In the genomic region with DNA sequence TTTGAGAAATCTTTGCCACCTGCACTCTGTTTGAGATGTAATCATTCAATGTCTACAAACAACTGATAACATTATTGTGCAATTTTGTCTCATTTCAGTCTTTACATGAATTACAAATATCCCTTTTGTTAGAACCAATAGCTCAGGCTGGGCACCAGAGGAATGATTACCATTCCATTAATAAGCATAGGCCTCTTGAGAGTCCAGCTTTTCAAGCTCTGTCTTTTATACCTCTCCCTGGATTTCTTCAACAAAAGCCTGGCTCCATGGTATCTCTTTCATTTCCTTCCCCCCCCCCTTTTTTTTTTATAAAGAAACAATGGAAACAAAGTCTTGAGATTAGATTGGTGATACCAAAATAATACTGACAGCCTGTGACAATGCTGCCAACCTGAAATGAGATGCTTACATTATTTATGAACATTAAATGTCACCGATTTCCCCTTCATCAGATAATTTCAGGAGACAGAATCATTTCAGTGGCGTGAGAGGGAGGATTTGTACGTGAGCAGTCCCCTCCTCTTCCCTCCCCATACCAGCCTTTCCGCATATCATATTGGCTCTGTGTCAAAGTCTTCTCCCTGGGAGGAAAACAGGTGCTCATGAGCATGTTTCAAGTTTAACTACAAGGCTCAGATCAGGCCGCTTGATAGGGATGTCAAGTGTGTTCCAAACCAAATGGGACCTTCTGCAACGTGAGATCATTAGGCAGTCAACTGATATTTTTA, we compare ENCODE assay signal across 19 mouse cellular contexts.
A peak's percentile ranks its signal among the peaks of the same experiment; 100 is the strongest.
DNase-seq lines count a peak whose midpoint lies in the region; ATAC-seq and TF ChIP-seq lines count a peak whose summit lies in the region.
"Had no signal": no experiment of that assay in that cellular context is flagged by ENCODE, and none has a peak within 500 bp of the region (broad histone marks: within the 10 kb centered on the region; RNA-seq: fewer than 3 reads in every experiment).

No protein-coding gene starts in this region.

- H3K9ac ChIP-seq in forebrain, embryonic 12.5 days: no peak overlapping the region
- no peak overlapping the region for H3K9ac ChIP-seq in forebrain, embryonic 15.5 days (replicated peaks)
- H3K9ac ChIP-seq in hindbrain, postnatal 0 days (replicated peaks; ENCODE audit: low read length): no peak overlapping the region
- no peak overlapping the region for H3K9ac ChIP-seq in midbrain, postnatal 0 days (replicated peaks; ENCODE audit: low read length, poor library complexity, severe bottlenecking)
- H3K9ac ChIP-seq: liver, postnatal 0 days had no signal

- H3K9me3 ChIP-seq in forebrain, embryonic 12.5 days: no peaks in the 10 kb centered on the region
- H3K9me3 ChIP-seq in forebrain, embryonic 10.5 days: no peaks in the 10 kb centered on the region
- H3K9me3 ChIP-seq in forebrain, embryonic 15.5 days: no peaks in the 10 kb centered on the region
- H3K9me3 ChIP-seq in hindbrain, postnatal 0 days (ENCODE audit: low read length): no peaks in the 10 kb centered on the region
- no peaks in the 10 kb centered on the region for H3K9me3 ChIP-seq in midbrain, postnatal 0 days (ENCODE audit: low read length)

- H3K27ac ChIP-seq in forebrain, embryonic 12.5 days: no peak overlapping the region
- no peak overlapping the region for H3K27ac ChIP-seq in forebrain, embryonic 10.5 days
- H3K27ac ChIP-seq in forebrain, embryonic 15.5 days (replicated peaks): 0 out of 2 replicates have a peak overlapping the region, but pooled peaks have one; percentile 2
- no peak overlapping the region for H3K27ac ChIP-seq in hindbrain, postnatal 0 days
- H3K27ac ChIP-seq in midbrain, postnatal 0 days (ENCODE audit: low read depth, low read length): no peak overlapping the region

- no peaks in the 10 kb centered on the region for H3K36me3 ChIP-seq in forebrain, embryonic 12.5 days (replicated peaks)
- H3K36me3 ChIP-seq in forebrain, embryonic 10.5 days (replicated peaks): no peaks in the 10 kb centered on the region
- no peaks in the 10 kb centered on the region for H3K36me3 ChIP-seq in forebrain, embryonic 15.5 days
- H3K36me3 ChIP-seq in hindbrain, postnatal 0 days (ENCODE audit: insufficient read depth, low read length): no peaks in the 10 kb centered on the region
- H3K36me3 ChIP-seq in midbrain, postnatal 0 days (ENCODE audit: insufficient read depth, low read length): no peaks in the 10 kb centered on the region

- H3K4me1 ChIP-seq in forebrain, embryonic 12.5 days: peaks cover 5% of the 10 kb centered on the region
- peaks cover 12% of the 10 kb centered on the region for H3K4me1 ChIP-seq in forebrain, embryonic 10.5 days
- H3K4me1 ChIP-seq in forebrain, embryonic 15.5 days: peaks cover 6% of the 10 kb centered on the region
- no peaks in the 10 kb centered on the region for H3K4me1 ChIP-seq in hindbrain, postnatal 0 days (ENCODE audit: insufficient read depth, low read length)
- H3K4me1 ChIP-seq in midbrain, postnatal 0 days (ENCODE audit: insufficient read depth, low read length): no peaks in the 10 kb centered on the region

- peak; percentile 72 for ATAC-seq in forebrain, embryonic 12.5 days (ENCODE audit: low FRiP score)
- no peak; the same call in 1 of the 2 replicates for ATAC-seq in forebrain, embryonic 15.5 days (replicated peaks)
- 0 out of 2 replicates have a peak, but pooled peaks have one; percentile 35 for ATAC-seq in hindbrain, postnatal 0 days
- ATAC-seq in midbrain, postnatal 0 days (ENCODE audit: low FRiP score): no peak
- ATAC-seq: liver, postnatal 0 days had no signal

- no peak overlapping the region for H3K4me3 ChIP-seq in forebrain, embryonic 12.5 days (replicated peaks)
- H3K4me3 ChIP-seq in forebrain, embryonic 10.5 days: no peak overlapping the region
- no peak overlapping the region for H3K4me3 ChIP-seq in forebrain, embryonic 15.5 days
- H3K4me3 ChIP-seq in hindbrain, postnatal 0 days (ENCODE audit: low read length): no peak overlapping the region
- H3K4me3 ChIP-seq in midbrain, postnatal 0 days (ENCODE audit: low read depth, low read length): no peak overlapping the region

- 21% methylated on average over 6 of the region's 6 CpGs for WGBS in forebrain, embryonic 12.5 days
- WGBS in forebrain, embryonic 10.5 days: 61% methylated on average over 6 of the region's 6 CpGs
- WGBS in forebrain, embryonic 15.5 days: 15% methylated on average over 6 of the region's 6 CpGs
- WGBS in hindbrain, postnatal 0 days: 27% methylated on average over 6 of the region's 6 CpGs
- 17% methylated on average over 6 of the region's 6 CpGs for WGBS in midbrain, postnatal 0 days

- no peak for DNase-seq in forebrain, embryonic 10.5 days (ENCODE audit: extremely low spot score, low spot score)
- DNase-seq in hindbrain, postnatal 0 days (ENCODE audit: low spot score): peak; percentile 27
- DNase-seq in midbrain, postnatal 0 days (ENCODE audit: low spot score): peak; percentile 17
- DNase-seq in urinary bladder, postnatal 25 days (ENCODE audit: low spot score): no peak
- DNase-seq in layer of hippocampus, adult 11-12 months (ENCODE audit: low spot score): no peak
- DNase-seq: adrenal gland, adult 8-10 months; B cell, adult 2 months; cerebellum, adult 11-12 months; heart, postnatal 14 days; kidney, adult 9 months; kidney, postnatal 4 days; liver; liver, postnatal 0 days; lung, postnatal 14 days; right cerebral cortex, adult 18-20 months; thymus, adult 18-20 months had no signal

- TF ChIP-seq CTCF in hindbrain, postnatal 0 days (IDR thresholded peaks at IDR 0.05; ENCODE audit: low read depth): no peak
- no peak for TF ChIP-seq CTCF in midbrain, postnatal 0 days (IDR thresholded peaks at IDR 0.05)

- H3K27me3 ChIP-seq in forebrain, embryonic 12.5 days: no peaks in the 10 kb centered on the region
- H3K27me3 ChIP-seq in forebrain, embryonic 10.5 days (ENCODE audit: poor library complexity, severe bottlenecking): no peaks in the 10 kb centered on the region
- H3K27me3 ChIP-seq in forebrain, embryonic 15.5 days: no peaks in the 10 kb centered on the region
- no peaks in the 10 kb centered on the region for H3K27me3 ChIP-seq in hindbrain, postnatal 0 days (ENCODE audit: insufficient read depth, low read length)
- no peaks in the 10 kb centered on the region for H3K27me3 ChIP-seq in midbrain, postnatal 0 days (ENCODE audit: insufficient read depth, low read length)

- H3K4me2 ChIP-seq in forebrain, embryonic 12.5 days: no peak overlapping the region
- no peak overlapping the region for H3K4me2 ChIP-seq in forebrain, embryonic 15.5 days (replicated peaks)
- H3K4me2 ChIP-seq in hindbrain, postnatal 0 days (ENCODE audit: low read depth, low read length): no peak overlapping the region
- no peak overlapping the region for H3K4me2 ChIP-seq in midbrain, postnatal 0 days (ENCODE audit: low read depth, low read length, poor library complexity, severe bottlenecking)
- H3K4me2 ChIP-seq: heart, embryonic 11.5 days had no signal

Comparison
In these comparisons a context has a peak if more than half of its experiments do, and no peak if none do; other contexts are left out.
1. ATAC-seq: peak in forebrain, embryonic 12.5 days (single experiment) and hindbrain, postnatal 0 days (single experiment); none in forebrain, embryonic 15.5 days (single experiment) and midbrain, postnatal 0 days (single experiment).
2. DNase-seq: peak in hindbrain, postnatal 0 days (single experiment) and midbrain, postnatal 0 days (single experiment); none in forebrain, embryonic 10.5 days (single experiment), urinary bladder, postnatal 25 days (single experiment) and layer of hippocampus, adult 11-12 months (single experiment).